Mouse (Mus musculus) bone marrow macrophage, adult 2 months (primary cell): ENCODE results near the gene Hes5.

ENCODE experiments used
- CTCF ChIP-seq: IDR thresholded peaks from 2 replicates; pipeline ENCODE4 v1.5.1; 2012; ENCODE audit warnings: low read depth, mild to moderate bottlenecking, low read length, moderate library complexity
- POLR2A ChIP-seq: IDR thresholded peaks from 2 replicates; pipeline ENCODE4 v1.6.1; 2012; ENCODE audit warnings: mild to moderate bottlenecking, low read depth, low read length, borderline replicate concordance

- TF ChIP-seq CTCF (no peak), POLR2A (no peak)
These were observed 20.6 kb upstream of the Hes5 start for GRCm38 (mm10) chr4:154940156-154940555.
